Mouse (Mus musculus): ENCODE data around the gene Six2. TPM values are rescaled to one million over a fixed set of nuclear protein-coding genes. Genes with fewer than 3 reads are reported as not detected.

Gene Six2
- total RNA-seq (2021): under 1 TPM; 0.28 to 0.50 TPM
- long read RNA-seq, experiment 1: 0 reads
- long read RNA-seq, experiment 2: 0 reads

DNA sequence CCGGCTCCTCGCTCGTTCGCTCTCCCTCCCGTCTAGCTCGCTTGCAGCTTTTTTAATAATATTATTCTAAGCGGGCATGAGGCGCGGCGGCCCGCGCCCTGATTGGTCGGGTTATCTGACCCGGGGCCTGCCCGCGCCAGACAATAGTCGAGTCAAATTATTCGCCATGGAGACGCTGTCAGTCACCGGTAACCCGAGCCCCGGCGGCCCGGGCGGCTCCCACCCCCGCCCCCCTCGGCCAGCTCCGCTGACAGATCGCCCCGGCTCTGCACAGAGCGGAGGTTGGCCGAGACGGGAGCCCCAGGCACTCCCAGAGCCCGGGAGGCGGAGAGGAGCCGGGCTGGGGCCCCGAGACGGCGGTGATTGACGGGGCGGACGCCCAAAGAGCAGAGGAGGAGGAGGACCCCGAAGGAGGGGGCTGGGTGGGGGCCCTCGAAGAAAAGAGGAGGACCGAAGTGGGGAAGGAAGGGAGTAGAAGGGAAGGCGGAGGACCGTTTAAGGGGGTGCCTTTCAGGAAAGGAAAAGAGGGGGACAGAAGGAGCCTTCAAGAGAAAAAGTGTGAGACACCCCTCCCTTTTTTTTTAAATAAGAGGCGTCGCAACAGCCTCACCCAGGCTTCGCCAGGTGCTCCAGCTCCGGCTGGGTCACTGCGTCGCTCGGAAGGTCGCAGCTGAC lies at the start of gene Six2:
Gene Six2, minus strand, starts transcription at position 39 of the 675 bp plus-strand sequence.
- DNase-seq (ENCODE audit: low spot score in 2 of 2): peak in 1 of 2 experiments; percentile 17

- no peak for DNase-seq (ENCODE audit: low spot score in 2 of 2)
Observed at GRCm38 (mm10) chr17:85737090-85737780, 49.2 kb upstream of the Six2 start.

DNA sequence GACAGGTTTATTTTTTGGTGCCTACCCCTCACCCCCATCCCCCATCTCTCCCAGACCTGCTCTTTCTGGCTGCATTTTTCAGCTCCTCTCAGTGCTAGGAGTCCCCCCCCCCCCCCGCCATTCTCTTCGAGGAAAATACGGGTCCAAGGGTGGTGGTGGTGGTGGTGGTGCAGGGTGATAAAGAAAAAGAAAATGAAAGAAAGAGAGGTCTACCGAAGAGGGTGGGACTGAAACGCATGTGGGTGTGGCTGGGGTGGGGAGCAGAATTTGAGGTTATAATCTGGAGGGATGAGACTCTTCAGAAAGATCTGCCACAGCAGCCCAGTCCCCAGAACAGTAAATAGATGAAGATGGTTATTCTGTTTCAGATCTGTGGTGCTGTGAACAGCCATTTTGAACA lies 43.3 kb upstream of the Six2 start:
- DNase-seq (ENCODE audit: low spot score in 2 of 2): no peak

GRCm38 (mm10) chr17:85730231-85731015 lies 42.3 kb upstream of the Six2 start:
- DNase-seq (ENCODE audit: low spot score in 2 of 2): no peak

DNA sequence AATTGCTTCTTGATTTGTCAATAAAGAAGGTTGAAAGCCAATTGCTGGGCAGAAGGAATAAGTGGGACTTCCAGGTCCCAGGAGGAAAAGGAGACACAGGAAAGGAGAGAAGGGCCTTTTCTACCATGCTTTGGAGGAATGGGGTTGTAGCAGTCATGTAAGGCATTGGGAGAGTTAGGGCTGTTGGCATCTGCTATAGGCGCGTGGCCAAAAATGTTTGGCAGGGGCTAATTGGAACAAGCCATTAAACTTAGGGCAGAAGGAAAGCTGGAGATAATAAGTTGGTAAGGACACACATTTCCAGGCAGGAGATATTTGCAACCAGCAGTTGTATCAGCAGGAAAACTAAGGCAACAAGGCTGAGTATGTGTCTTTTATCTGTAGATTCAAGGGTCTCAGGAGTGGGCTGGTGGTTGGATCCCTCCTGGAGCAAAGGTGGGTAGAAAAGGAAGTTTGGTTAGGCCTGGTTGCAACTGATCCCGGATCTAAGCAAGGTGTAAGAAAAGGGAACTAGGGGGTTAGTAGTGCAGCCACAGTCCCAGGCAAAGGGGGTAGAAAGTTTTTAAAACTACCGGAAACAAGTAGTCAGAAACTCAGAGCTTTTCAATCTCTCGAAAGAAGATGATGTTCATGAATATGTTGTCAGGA lies 40.1 kb upstream of the Six2 start:
- DNase-seq (ENCODE audit: low spot score in 2 of 2): no peak

DNA sequence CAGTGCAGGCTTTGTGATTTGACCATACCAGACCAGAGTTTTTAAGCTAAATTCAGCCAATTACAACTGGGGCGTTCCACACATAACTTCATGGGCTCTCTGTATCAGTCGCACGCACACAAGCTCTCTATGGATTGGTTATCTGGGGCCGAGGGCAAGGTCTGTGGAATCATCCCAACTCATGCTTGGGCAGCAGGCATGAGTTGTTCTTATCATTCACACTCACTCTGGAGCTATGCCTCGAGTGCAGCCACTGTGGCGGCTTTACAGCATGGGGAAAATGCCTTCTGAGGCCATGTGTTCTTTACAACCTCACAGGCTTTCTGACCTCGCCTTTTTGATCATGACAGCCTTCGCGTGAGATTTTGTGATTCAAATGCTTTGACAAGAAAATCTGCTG lies 37.9 kb upstream of the Six2 start:
- DNase-seq (ENCODE audit: low spot score in 2 of 2): no peak

DNA sequence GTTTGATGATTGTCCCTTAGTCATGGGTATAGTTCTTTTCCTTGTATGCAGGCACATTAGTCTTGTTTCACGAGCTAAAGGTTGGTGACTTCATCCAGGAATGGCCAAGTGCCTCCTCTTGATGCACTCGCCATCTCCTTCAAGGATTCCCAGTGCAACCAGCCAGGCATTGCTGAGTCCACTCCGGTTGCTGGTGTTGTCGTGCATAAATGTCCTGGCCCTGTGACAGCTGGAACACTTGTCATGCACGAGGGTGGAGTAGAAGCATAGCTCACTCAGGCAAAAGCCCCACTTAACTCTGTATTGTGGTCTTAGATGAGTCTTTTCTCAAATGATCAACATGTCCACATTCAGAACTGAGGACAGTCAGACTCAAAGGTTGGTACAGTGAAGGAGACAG lies 35.1 kb upstream of the Six2 start:
- DNase-seq (ENCODE audit: low spot score in 2 of 2): no peak

- DNase-seq (ENCODE audit: low spot score in 2 of 2): no peak
Observed at GRCm38 (mm10) chr17:85717266-85717665, 29.2 kb upstream of the Six2 start.

DNA sequence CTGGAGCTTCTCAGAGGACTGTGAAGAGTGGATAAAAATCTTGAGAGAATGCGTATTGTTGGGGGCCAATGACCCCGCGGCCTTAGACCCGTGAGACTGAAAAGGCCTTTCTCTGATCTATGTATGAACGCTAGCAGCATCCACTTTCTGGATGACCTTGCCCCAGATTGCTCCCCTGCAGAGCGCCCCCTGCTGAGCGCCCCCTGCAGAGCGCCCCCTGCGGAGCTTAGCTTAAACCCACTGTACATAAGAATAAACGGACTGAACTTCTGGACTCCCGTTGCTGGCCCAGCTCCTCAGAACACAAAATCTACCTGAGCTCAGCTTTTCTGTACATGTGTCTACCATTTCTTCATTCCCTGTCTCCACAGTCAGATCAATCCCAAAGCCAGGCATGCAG lies 27.7 kb upstream of the Six2 start:
- DNase-seq (ENCODE audit: low spot score in 2 of 2): no peak

DNA sequence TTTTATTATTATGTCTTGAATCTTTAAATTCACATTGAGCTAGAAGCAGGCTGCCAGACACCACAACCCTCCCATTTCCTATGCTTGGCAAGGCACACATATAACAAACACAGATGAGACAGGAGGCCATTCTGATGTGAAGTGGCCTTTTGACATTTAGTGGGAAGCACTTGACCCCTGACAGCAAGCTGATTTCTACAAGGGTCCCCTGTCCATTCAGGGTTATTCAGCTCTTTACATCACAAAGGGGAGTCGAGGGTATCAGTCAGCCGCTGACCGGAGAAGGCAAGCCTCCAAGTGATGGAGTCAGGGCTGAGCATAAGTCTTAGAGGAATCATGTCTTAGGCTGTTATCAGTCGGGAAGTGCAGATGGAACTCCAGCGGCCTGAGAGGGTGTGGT lies 26.3 kb upstream of the Six2 start:
- DNase-seq (ENCODE audit: low spot score in 2 of 2): no peak

- DNase-seq (ENCODE audit: low spot score in 2 of 2): no peak
Observed at GRCm38 (mm10) chr17:85712874-85713273, 24.8 kb upstream of the Six2 start.

DNA sequence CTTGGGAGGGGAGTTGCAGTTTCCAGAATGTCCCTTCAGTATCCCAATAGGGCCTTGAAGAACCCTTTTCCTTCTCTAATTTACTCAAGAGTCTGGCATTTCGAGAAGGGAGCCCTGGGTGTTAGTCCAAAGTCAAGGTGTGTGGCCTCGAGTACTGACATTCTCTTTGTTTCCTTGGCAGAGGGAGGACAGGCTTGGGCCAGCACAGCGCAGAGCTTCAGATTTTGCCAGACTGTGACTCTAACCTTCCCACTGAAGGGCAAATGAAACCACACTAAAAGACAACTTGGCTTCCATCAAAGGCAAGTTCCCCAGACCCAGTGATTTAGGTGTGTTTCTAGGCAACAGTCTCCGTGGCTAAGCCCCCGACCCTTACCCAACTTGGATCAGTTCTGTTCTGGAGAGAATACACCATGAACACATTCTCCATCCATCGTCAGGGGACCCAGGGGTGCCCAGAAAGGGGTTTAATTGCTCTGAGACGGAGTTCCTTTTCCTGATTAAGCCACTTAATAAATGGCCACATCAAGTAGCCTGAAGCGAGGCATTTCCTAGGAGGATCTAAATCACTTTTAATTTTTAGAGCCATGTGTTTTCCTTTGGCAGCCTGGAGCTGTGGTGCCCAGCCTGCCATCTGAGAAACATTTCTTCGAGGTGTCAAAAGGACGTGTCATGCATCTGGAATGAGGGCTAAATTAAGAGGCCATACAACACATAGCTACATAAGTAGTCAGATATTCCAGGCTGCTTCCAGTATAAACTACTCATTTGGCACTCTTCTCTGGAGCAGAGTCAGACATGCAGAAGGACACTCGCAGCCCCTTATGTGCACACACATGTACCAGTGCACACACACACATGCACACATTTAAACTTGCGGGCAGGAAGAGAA lies 16.5 kb upstream of the Six2 start:
- DNase-seq (ENCODE audit: low spot score in 2 of 2): no peak

GRCm38 (mm10) chr17:85700028-85700427 lies 12.0 kb upstream of the Six2 start:
- no peak for DNase-seq (ENCODE audit: low spot score in 2 of 2)

DNA sequence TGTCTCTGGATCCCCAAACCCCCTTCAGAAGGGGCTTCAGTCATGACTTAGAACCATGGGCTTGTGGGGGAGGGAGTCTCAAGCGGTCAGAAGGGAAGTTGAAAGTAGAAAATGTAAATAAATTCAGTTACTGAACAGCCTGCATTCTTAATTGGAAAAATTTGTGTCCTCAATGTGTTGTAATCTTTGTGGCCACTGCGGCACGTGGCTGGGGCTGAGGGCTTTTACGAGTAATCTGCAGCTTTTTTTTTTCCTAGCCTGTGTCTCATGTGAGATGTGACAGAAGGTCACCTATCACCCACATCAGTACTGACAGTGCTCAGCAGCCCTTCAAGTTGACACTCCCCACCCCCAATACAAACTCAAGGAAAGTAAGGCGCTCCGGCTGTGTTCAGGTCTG lies 10.6 kb upstream of the Six2 start:
- DNase-seq (ENCODE audit: low spot score in 2 of 2): no peak

GRCm38 (mm10) chr17:85697976-85698375 lies 9.9 kb upstream of the Six2 start:
- DNase-seq (ENCODE audit: low spot score in 2 of 2): no peak

DNA sequence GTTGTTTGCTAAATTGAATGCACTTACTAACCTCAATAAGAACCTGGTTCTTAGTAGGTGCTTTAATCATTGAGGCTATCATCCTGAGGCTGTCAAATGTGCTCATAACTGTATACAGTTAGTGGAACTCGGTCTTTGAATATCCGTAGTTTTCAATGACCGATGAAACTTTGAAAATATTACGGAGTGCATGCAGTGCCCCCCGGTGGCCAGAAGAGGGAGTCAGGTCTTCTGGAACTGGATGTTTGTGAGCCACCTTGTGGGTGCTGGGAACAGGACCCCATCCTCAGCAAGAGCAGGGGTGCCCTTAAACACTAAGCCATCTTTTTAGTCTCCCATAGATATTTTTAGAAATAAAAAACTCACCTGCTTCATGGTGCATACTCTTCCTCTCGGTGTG lies 6.4 kb upstream of the Six2 start:
- no peak for DNase-seq (ENCODE audit: low spot score in 2 of 2)

DNA sequence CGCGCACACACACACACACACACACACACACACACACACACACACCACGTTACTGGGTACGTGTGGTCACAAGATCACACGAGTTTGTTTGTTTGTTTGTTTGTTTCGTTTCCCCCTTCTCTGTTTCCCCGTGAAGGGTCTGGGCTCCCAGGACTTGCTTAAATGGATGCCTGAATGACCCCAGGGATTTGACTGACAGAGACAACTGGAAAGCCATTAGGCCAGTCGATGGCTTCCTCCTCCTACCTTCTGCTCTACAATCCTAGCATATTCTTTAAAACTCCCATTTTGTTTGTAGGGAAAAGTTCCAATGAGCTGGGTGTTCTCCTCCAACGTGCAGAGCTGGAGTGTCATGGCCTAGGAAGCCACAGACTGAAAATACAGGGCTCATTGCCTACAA lies 5.0 kb upstream of the Six2 start:
- DNase-seq (ENCODE audit: low spot score in 2 of 2): no peak

DNA sequence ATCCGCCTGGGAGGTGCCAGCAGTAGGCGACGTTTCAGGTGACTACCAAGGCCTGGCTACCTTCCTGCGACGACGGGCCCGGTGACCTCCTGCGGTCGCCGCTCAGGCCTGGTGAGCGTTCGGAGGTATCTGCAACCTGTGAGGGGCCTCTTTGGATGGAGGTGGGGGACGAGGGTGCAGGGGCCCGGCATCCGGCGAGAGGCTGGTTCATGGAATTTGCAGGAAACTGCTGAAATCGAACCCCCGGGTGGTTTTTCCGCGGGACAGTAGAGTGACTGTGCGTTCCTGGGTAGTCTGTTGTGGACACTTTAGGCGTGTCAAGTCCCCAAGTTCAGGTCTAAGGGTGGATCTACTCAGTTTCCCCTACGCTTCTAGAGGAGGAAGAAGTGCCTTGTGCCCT lies 4.5 kb upstream of the Six2 start:
- DNase-seq (ENCODE audit: low spot score in 2 of 2): no peak

- no peak for DNase-seq (ENCODE audit: low spot score in 2 of 2)
Observed at GRCm38 (mm10) chr17:85691701-85692536, 3.8 kb upstream of the Six2 start.

DNA sequence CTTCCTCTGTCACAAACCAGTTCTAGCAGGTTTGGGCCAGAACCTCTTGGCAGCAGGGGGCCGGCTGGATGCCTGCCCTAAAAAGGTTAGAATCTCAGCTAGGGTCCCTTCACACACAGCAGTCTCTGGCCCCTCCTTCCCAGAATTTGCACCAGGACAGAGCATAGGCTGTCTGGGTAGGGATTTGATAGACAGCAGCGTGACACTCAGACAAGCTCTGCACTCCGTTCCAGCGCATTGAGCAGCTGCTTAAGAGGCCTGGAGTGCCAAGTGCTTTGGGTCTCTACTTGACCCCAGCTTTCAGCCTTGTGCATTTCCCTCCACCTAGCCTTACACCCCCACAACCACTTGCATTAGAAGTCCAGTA lies 2.9 kb upstream of the Six2 start:
- no peak for DNase-seq (ENCODE audit: low spot score in 2 of 2)

Measured in adrenal gland, postnatal 4 days (tissue).